Mouse (Mus musculus): ENCODE measurements around the gene She.

GRCm38 (mm10) chr3:89879326-89879725, 48.2 kb downstream of the She start:
- TF ChIP-seq EP300 (IDR thresholded peaks at IDR 0.05; ENCODE audit: low read depth) (no peak), CTCF (IDR thresholded peaks at IDR 0.05; ENCODE audit: low read depth) (no peak)

All from heart, postnatal 0 days (tissue).